Mouse (Mus musculus): ENCODE results near the gene Sh2d5. TPM values are rescaled to one million over a fixed set of nuclear protein-coding genes. Genes with fewer than 3 reads are reported as not detected.

The Sh2d5 gene
- polyA plus RNA-seq, 1 experiment: 0.63 TPM

- 38% methylated on average over 12 of the region's 12 CpGs for WGBS
- no peak for DNase-seq (ENCODE audit: low read depth, low spot score)
Measured at GRCm38 (mm10) chr4:138307739-138308138, 57.5 kb downstream of the Sh2d5 start.

- 87% methylated on average over 19 of the region's 19 CpGs for WGBS
- no peak for DNase-seq (ENCODE audit: low read depth, low spot score)
Measured at GRCm38 (mm10) chr4:138310311-138310910, 60.2 kb downstream of the Sh2d5 start.

Other genes starting within 250 kb of the Sh2d5 start
- gene Hp1bp3, start 34.1 kb upstream of the Sh2d5 start, polyA plus RNA-seq (2012; rRNA removed): 37.7 and 41.9 TPM in 2 replicates
- gene Kif17, start within 50 bp of the Sh2d5 start, polyA plus RNA-seq (2012; rRNA removed): 0.23 and 0.31 TPM in 2 replicates
- gene Ddost, start 54.3 kb downstream of the Sh2d5 start, polyA plus RNA-seq (2012; rRNA removed): 305 and 340 TPM in 2 replicates
- 61.3 and 82.2 TPM in 2 replicates for gene Pink1, start 75.9 kb downstream of the Sh2d5 start, polyA plus RNA-seq (2012; rRNA removed)
- 63.1 and 213 TPM in 2 replicates for gene Cda, start 117.6 kb downstream of the Sh2d5 start, polyA plus RNA-seq (2012; rRNA removed)
- not detected in 2 replicates for gene Fam43b, start 146.1 kb downstream of the Sh2d5 start, polyA plus RNA-seq (2012; rRNA removed)
- gene Mul1, start 184.3 kb downstream of the Sh2d5 start, polyA plus RNA-seq (2012; rRNA removed): 24.1 and 29.6 TPM in 2 replicates
- gene Camk2n1, start 203.9 kb downstream of the Sh2d5 start, polyA plus RNA-seq (2012; rRNA removed): 16.4 and 19.0 TPM in 2 replicates